Mouse (Mus musculus) neural tube, embryonic 12.5 days (tissue): ENCODE results near the gene Gpr84. TPM values are rescaled to one million over a fixed set of nuclear protein-coding genes. Genes with fewer than 3 reads are reported as not detected.
A peak's percentile ranks its signal among the peaks of the same experiment; 100 is the strongest.
"Not testable (repeated sequence)": the region's sequence is repeated elsewhere in the genome, so short reads cannot be mapped to it uniquely, and the experiment has no call there.

Source experiments
- ATAC-seq: fragments of 200-750 bp; cut with Nextera tagmentation; 2 replicates; pipeline ENCODE4 v1.8.0; 2017; ENCODE audit warnings: low read depth, mild to moderate bottlenecking, moderate TSS enrichment, moderate library complexity; ENCODE audit not compliant: low FRiP score
- H3K27ac ChIP-seq: fragments of 300-500 bp; sonication (generic); 2 replicates; pipeline ENCODE4 v1.5.1; 2016
- H3K27me3 ChIP-seq: fragments of 300-500 bp; sonication (generic); replicated peaks from 2 replicates; pipeline ENCODE4 v1.6.1; 2016; ENCODE audit warnings: mild to moderate bottlenecking
- H3K36me3 ChIP-seq: fragments of 300-500 bp; sonication (generic); 2 replicates; pipeline ENCODE4 v1.6.1; 2016; ENCODE audit warnings: mild to moderate bottlenecking
- H3K4me1 ChIP-seq: fragments of 300-500 bp; sonication (generic); 2 replicates; pipeline ENCODE4 v1.6.1; 2016
- H3K4me2 ChIP-seq: fragments of 300-500 bp; sonication (generic); replicated peaks from 2 replicates; pipeline ENCODE4 v1.6.1; 2016; ENCODE audit warnings: mild to moderate bottlenecking
- H3K4me3 ChIP-seq: fragments of 300-500 bp; sonication (generic); 2 replicates; pipeline ENCODE4 v1.5.1; 2016
- H3K9ac ChIP-seq: fragments of 300-500 bp; sonication (generic); 2 replicates; pipeline ENCODE4 v1.6.1; 2016; ENCODE audit warnings: mild to moderate bottlenecking
- H3K9me3 ChIP-seq: fragments of 300-500 bp; sonication (generic); 2 replicates; pipeline ENCODE4 v1.6.1; 2016; ENCODE audit warnings: mild to moderate bottlenecking
- WGBS: fragments of 180-500 bp; shearing (Covaris S2); methylation state at CpG from one replicate; pipeline ENCODE4 v1.1.7; 2016; 5-methylcytosine and 5-hydroxymethylcytosine counted together
- microRNA counts: library from miRNA; unstranded; fragments of <30 nt; microRNA quantifications from one replicate; lab custom pipeline; 2017
- microRNA-seq: library from miRNA; unstranded; fragments of <30 nt; microRNA quantifications from one replicate; pipeline ENCODE4, GENCODE M21; 2017
- polyA plus RNA-seq: library from polyadenylated mRNA; unstranded; fragments of >200 nt; fragmentation: Nextera tagmentation; extraction: Ambion mirVana; gene quantifications from 2 replicates; pipeline ENCODE4 v1.2.1, GENCODE M21; 2016

The Gpr84 gene
- polyA plus RNA-seq, 1 experiment from 2014 or later: 0.25 TPM

- WGBS: 94% methylated on average over 3 of the region's 3 CpGs
- peaks cover 33% of the 10 kb centered on the region for H3K4me1 ChIP-seq
- not testable (repeated sequence) for H3K4me2 ChIP-seq
These were observed 34.5 kb downstream of the Gpr84 start for GRCm38 (mm10) chr15:103275943-103276342.

GRCm38 (mm10) chr15:103272419-103273279 is 37.8 kb downstream of the Gpr84 start, which contains the start of gene Copz1:
Copz1 (plus strand) TSS chr15:103272714.
- ATAC-seq: peak; percentile 99
- peaks cover 14% of the 10 kb centered on the region for H3K4me1 ChIP-seq

More at GRCm38 (mm10) chr15:103275943-103276342, 34.5 kb downstream of the Gpr84 start:
- H3K27ac ChIP-seq, H3K9ac ChIP-seq, H3K36me3 ChIP-seq, ATAC-seq, H3K9me3 ChIP-seq, H3K4me3 ChIP-seq, H3K27me3 ChIP-seq: not testable (repeated sequence)

GRCm38 (mm10) chr15:103268903-103269302 is 41.5 kb downstream of the Gpr84 start:
- Histone ChIP-seq H3K9ac (no peak overlapping the region), H3K4me3 (no peak overlapping the region), H3K36me3 (no peaks in the 10 kb centered on the region), H3K27me3 (no peaks in the 10 kb centered on the region), H3K4me2 (no peak overlapping the region), H3K4me1 (peaks cover 7% of the 10 kb centered on the region), H3K27ac (no peak overlapping the region), H3K9me3 (no peaks in the 10 kb centered on the region)
- WGBS: 85% methylated on average over 4 of the region's 4 CpGs
- no peak for ATAC-seq

More at GRCm38 (mm10) chr15:103272419-103273279, 37.8 kb downstream of the Gpr84 start, which contains the start of gene Copz1:
- H3K4me2 ChIP-seq: peak within 1 kb of the TSS; percentile 74
- no peaks in the 10 kb centered on the region for H3K9me3 ChIP-seq
- peak within 1 kb of the TSS; percentile 84 for H3K4me3 ChIP-seq
- WGBS: under 1% methylated on average over 38 of the region's 38 CpGs
- no peaks in the 10 kb centered on the region for H3K27me3 ChIP-seq
- no peaks in the 10 kb centered on the region for H3K36me3 ChIP-seq
- no peak within 1 kb of the TSS for H3K27ac ChIP-seq
- H3K9ac ChIP-seq: peak within 1 kb of the TSS; percentile 84

- Histone ChIP-seq H3K36me3 (no peaks in the 10 kb centered on the region), H3K9ac (no peak overlapping the region), H3K4me2 (no peak overlapping the region), H3K27ac (no peak overlapping the region), H3K4me3 (no peak overlapping the region), H3K27me3 (no peaks in the 10 kb centered on the region), H3K9me3 (no peaks in the 10 kb centered on the region), H3K4me1 (no peaks in the 10 kb centered on the region)
- no peak for ATAC-seq
- 86% methylated on average over 2 of the region's 2 CpGs for WGBS
These were observed 45.6 kb downstream of the Gpr84 start for GRCm38 (mm10) chr15:103264794-103265193.

- WGBS: 81% methylated on average over 1 of the region's 1 CpGs
- H3K4me2 ChIP-seq: no peak overlapping the region
- H3K27ac ChIP-seq: no peak overlapping the region
- no peak overlapping the region for H3K9ac ChIP-seq
- no peak for ATAC-seq
- H3K27me3 ChIP-seq: peaks cover 3% of the 10 kb centered on the region; the same call in 1 of the 2 replicates
- no peaks in the 10 kb centered on the region for H3K36me3 ChIP-seq
- peaks cover 5% of the 10 kb centered on the region for H3K4me1 ChIP-seq
- H3K9me3 ChIP-seq: no peaks in the 10 kb centered on the region
- no peak overlapping the region for H3K4me3 ChIP-seq
These were observed 50.4 kb downstream of the Gpr84 start for GRCm38 (mm10) chr15:103259989-103260388.

- Histone ChIP-seq H3K27ac (no peak overlapping the region), H3K4me2 (no peak overlapping the region), H3K36me3 (no peaks in the 10 kb centered on the region), H3K9me3 (no peaks in the 10 kb centered on the region), H3K4me3 (no peak overlapping the region), H3K4me1 (peaks cover 12% of the 10 kb centered on the region), H3K27me3 (peaks cover 8% of the 10 kb centered on the region; the same call in 1 of the 2 replicates), H3K9ac (no peak overlapping the region)
- no peak for ATAC-seq
- WGBS: 89% methylated on average over 5 of the region's 5 CpGs
These were observed 51.2 kb downstream of the Gpr84 start for GRCm38 (mm10) chr15:103259162-103259561.

MicroRNAs within 50 kb of the gene (microRNA counts, 519-probe panel; counts per million panel counts)
- 5,491 counts per million, percentile 87 among the panel's probes with 10 or more counts for microRNA mmu-miR-148b (lab: Ali Mortazavi, UCI)

Small RNAs within 50 kb of the gene (microRNA-seq; reads per million reads assigned to microRNA genes)
- gene Mir148b (138 reads per million, percentile 56 among the genes with 10 or more reads in this experiment), gene Mir6963 (not detected)

Other genes with a start within 250 kb of the Gpr84 start
- gene Smug1, start 143.5 kb downstream of the Gpr84 start, polyA plus RNA-seq: 66.6 and 68.0 TPM in 2 replicates
- 149 and 157 TPM in 2 replicates for gene Cbx5, start 70.8 kb downstream of the Gpr84 start, polyA plus RNA-seq
- gene Hnrnpa1, start 70.2 kb downstream of the Gpr84 start, polyA plus RNA-seq: 1,154 and 1,199 TPM in 2 replicates
- gene Nfe2, start 52.2 kb downstream of the Gpr84 start, polyA plus RNA-seq: 3.2 and 4.3 TPM in 2 replicates
- gene Copz1, start 37.9 kb downstream of the Gpr84 start, polyA plus RNA-seq: 231 and 243 TPM in 2 replicates
- gene Zfp385a, start 29.5 kb upstream of the Gpr84 start, polyA plus RNA-seq: 20.2 and 20.9 TPM in 2 replicates
- 19.1 and 19.9 TPM in 2 replicates for gene Itga5, start 56.2 kb upstream of the Gpr84 start, polyA plus RNA-seq
- gene Gtsf1, start 119.9 kb upstream of the Gpr84 start, polyA plus RNA-seq: not detected in 2 replicates
- gene Gtsf2, start 137.9 kb upstream of the Gpr84 start, polyA plus RNA-seq: 0.38 TPM in 1 of 2 replicates, not detected in the other
- 1.7 and 1.8 TPM in 2 replicates for gene Nckap1l, start 143.2 kb upstream of the Gpr84 start, polyA plus RNA-seq
- gene Pde1b, start 192.4 kb upstream of the Gpr84 start, polyA plus RNA-seq: 51.1 and 53.7 TPM in 2 replicates
- 53.1 and 55.5 TPM in 2 replicates for gene Ppp1r1a, start 227.4 kb upstream of the Gpr84 start, polyA plus RNA-seq